Mouse (Mus musculus) erythroid progenitor cell, adult 5-6 weeks (primary cell): ENCODE results near the gene Trim43a. TPM values are rescaled to one million over a fixed set of nuclear protein-coding genes. Genes with fewer than 3 reads are reported as not detected.

Experiments
- total RNA-seq, 2 experiments: library from RNA; stranded (forward) in 1 of 2; stranded (reverse) in 1 of 2; fragments of 150-400 nt in 1 of 2; fragments of 186-747, 209-891 nt in 1 of 2; gene quantifications; 2 replicates each; pipeline versions ENCODE4 v1.2.3 to v1.2.4; 2015 to 2017; ENCODE audit warnings: low replicate concordance in 2 of 2

Trim43a gene
- total RNA-seq, 2 experiments from 2014 or later: not detected

Other genes starting within 250 kb of the Trim43a start
- 20.2 and 33.1 TPM in 2 replicates for gene Snx14, start 141.9 kb upstream of the Trim43a start, total RNA-seq (2015; ENCODE audit: low replicate concordance)
- 17.8 and 21.6 TPM in 2 replicates for gene Snx14, start 141.9 kb upstream of the Trim43a start, total RNA-seq (2017; ENCODE audit: low replicate concordance)
- gene Gm20537, start 124.3 kb upstream of the Trim43a start, total RNA-seq (2015; ENCODE audit: low replicate concordance): not detected in 2 replicates
- 3.6 TPM in 1 of 2 replicates, not detected in the other for gene Gm20537, start 124.3 kb upstream of the Trim43a start, total RNA-seq (2017; ENCODE audit: low replicate concordance)
- gene Syncrip, start 98.3 kb upstream of the Trim43a start, total RNA-seq (2015; ENCODE audit: low replicate concordance): 80.0 and 119 TPM in 2 replicates
- 69.6 and 108 TPM in 2 replicates for gene Syncrip, start 98.3 kb upstream of the Trim43a start, total RNA-seq (2017; ENCODE audit: low replicate concordance)
- 18.0 and 32.7 TPM in 2 replicates for gene Zfp949, start 32.9 kb upstream of the Trim43a start, total RNA-seq (2015; ENCODE audit: low replicate concordance)
- gene Zfp949, start 32.9 kb upstream of the Trim43a start, total RNA-seq (2017; ENCODE audit: low replicate concordance): 27.9 and 35.7 TPM in 2 replicates
- gene Mthfsl, start 139.4 kb downstream of the Trim43a start, total RNA-seq (2015; ENCODE audit: low replicate concordance): 10.9 and 19.1 TPM in 2 replicates
- 0.91 and 1.4 TPM in 2 replicates for gene Mthfsl, start 139.4 kb downstream of the Trim43a start, total RNA-seq (2017; ENCODE audit: low replicate concordance)
- gene Bcl2a1d, start 151.0 kb downstream of the Trim43a start, total RNA-seq (2015; ENCODE audit: low replicate concordance): 3.2 and 11.3 TPM in 2 replicates
- gene Bcl2a1d, start 151.0 kb downstream of the Trim43a start, total RNA-seq (2017; ENCODE audit: low replicate concordance): 3.1 TPM in 1 of 2 replicates, not detected in the other